Mouse (Mus musculus): Measurements from ENCODE around the gene Gm3417. TPM values are rescaled to one million over a fixed set of nuclear protein-coding genes. Genes with fewer than 3 reads are reported as not detected.
A peak's percentile ranks its signal among the peaks of the same experiment; 100 is the strongest.
"Not testable (repeated sequence)": the region's sequence is repeated elsewhere in the genome, so short reads cannot be mapped to it uniquely, and the experiment has no call there.

Gm3417 gene
- polyA plus RNA-seq, 1 experiment from 2014 or later, result 0.56 TPM

- not testable (repeated sequence) for H3K27me3 ChIP-seq (ENCODE audit: control insufficient read depth, insufficient read depth, low read length); H3K9me3 ChIP-seq (ENCODE audit: control insufficient read depth, low read depth, low read length); H3K4me3 ChIP-seq (ENCODE audit: low read depth, low read length); ATAC-seq (ENCODE audit: insufficient number of reproducible peaks, insufficient read depth, low FRiP score, low read depth); H3K4me2 ChIP-seq (replicated peaks; ENCODE audit: low read depth, low read length); H3K36me3 ChIP-seq (ENCODE audit: control insufficient read depth, insufficient read depth, low read length); H3K4me1 ChIP-seq (ENCODE audit: control insufficient read depth, insufficient read depth, low read length); H3K9ac ChIP-seq (replicated peaks; ENCODE audit: low read depth, low read length); H3K27ac ChIP-seq (ENCODE audit: low read length)
- no CpG with 5 or more reads among the region's 5 CpGs for WGBS
These were observed 15.6 kb upstream of the Gm3417 start for GRCm38 (mm10) chr17:14994140-14994539.

DNA sequence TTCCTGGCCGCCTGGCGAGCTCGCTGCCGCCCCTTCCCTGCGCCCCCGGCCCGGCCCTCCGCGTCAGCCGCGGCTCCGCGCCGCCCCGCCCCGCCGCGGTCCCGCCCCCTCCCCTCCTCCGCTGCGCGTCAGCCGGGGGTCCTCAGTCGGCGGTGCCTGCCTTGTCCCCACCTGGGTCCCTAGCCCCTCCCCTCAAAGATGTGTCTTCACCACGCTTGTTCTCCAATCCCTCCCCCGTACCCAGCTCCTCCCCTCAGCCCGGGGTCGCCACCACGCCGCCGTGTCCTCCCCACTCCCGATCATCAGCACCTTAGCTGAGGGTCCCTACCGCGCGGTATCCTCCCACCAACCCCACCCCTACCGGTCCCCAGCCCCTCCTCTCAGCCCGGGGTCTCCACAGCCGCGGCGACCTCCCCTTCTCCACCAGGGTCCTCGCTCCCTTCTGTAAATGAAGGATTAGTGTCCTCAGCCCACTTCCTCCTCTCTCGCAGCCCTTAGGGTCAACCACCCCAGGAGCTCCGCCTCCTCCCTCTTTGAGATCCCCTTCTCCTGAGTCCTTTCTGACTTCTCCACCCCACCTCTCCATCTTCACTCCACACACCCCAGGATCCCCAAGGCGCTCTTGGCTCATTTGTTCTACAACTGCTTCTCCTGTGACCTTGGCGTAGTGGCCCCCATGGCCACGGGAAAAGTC, 14.7 kb upstream of the Gm3417 start:
- H3K4me3 ChIP-seq (ENCODE audit: low read depth, low read length); H3K9me3 ChIP-seq (ENCODE audit: control insufficient read depth, low read depth, low read length); H3K9ac ChIP-seq (replicated peaks; ENCODE audit: low read depth, low read length); H3K36me3 ChIP-seq (ENCODE audit: control insufficient read depth, insufficient read depth, low read length); H3K4me1 ChIP-seq (ENCODE audit: control insufficient read depth, insufficient read depth, low read length); H3K27me3 ChIP-seq (ENCODE audit: control insufficient read depth, insufficient read depth, low read length); H3K4me2 ChIP-seq (replicated peaks; ENCODE audit: low read depth, low read length); H3K27ac ChIP-seq (ENCODE audit: low read length): not testable (repeated sequence)
- no CpG with 5 or more reads among the region's 47 CpGs for WGBS
- ATAC-seq (ENCODE audit: insufficient number of reproducible peaks, insufficient read depth, low FRiP score, low read depth), result peak; percentile 86

DNA sequence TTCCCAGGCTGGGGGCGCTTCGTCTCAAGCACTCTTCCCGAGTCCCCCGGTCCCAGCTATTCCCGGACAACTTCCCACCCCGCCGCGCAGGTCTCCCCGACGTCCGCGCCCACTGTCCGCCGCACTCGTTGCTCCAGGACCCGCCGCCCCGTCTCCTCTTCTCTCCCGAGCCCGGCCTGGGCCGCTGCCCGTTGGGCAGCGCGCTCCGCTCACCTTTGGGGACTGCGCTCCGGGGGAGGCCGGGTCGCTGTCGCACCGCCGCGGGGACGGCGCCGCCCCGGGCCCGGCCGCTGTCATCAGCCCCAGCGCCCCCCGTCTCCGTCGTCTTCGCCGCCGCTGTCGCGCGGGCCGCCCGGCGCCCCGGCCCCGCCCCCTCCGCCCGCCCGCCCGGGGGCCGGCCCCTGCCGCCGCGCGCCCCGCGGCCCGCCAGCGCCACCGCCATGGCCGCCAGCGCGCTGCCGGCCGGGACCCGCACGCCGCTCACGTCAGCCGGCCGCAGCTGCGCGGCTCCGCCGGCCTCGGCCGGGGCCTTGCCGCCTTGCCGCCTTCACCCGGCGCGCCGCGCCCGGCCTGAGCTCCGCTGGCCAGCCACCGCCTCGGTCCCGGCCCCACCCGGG, 14.0 kb upstream of the Gm3417 start:
- not testable (repeated sequence) for H3K4me2 ChIP-seq (replicated peaks; ENCODE audit: low read depth, low read length); H3K9ac ChIP-seq (replicated peaks; ENCODE audit: low read depth, low read length); H3K4me3 ChIP-seq (ENCODE audit: low read depth, low read length); H3K27me3 ChIP-seq (ENCODE audit: control insufficient read depth, insufficient read depth, low read length); H3K36me3 ChIP-seq (ENCODE audit: control insufficient read depth, insufficient read depth, low read length); H3K4me1 ChIP-seq (ENCODE audit: control insufficient read depth, insufficient read depth, low read length); H3K9me3 ChIP-seq (ENCODE audit: control insufficient read depth, low read depth, low read length); H3K27ac ChIP-seq (ENCODE audit: low read length)
- ATAC-seq (ENCODE audit: insufficient number of reproducible peaks, insufficient read depth, low FRiP score, low read depth), result peak; percentile 74
- no CpG with 5 or more reads among the region's 98 CpGs for WGBS

GRCm38 (mm10) chr17:14990116-14990702, 11.6 kb upstream of the Gm3417 start:
- not testable (repeated sequence) for H3K36me3 ChIP-seq (ENCODE audit: control insufficient read depth, insufficient read depth, low read length); ATAC-seq (ENCODE audit: insufficient number of reproducible peaks, insufficient read depth, low FRiP score, low read depth); H3K9me3 ChIP-seq (ENCODE audit: control insufficient read depth, low read depth, low read length); H3K4me2 ChIP-seq (replicated peaks; ENCODE audit: low read depth, low read length); H3K4me1 ChIP-seq (ENCODE audit: control insufficient read depth, insufficient read depth, low read length); H3K27ac ChIP-seq (ENCODE audit: low read length); H3K9ac ChIP-seq (replicated peaks; ENCODE audit: low read depth, low read length); H3K4me3 ChIP-seq (ENCODE audit: low read depth, low read length); H3K27me3 ChIP-seq (ENCODE audit: control insufficient read depth, insufficient read depth, low read length)
- 56% methylated on average over 4 of the region's 5 CpGs for WGBS

DNA sequence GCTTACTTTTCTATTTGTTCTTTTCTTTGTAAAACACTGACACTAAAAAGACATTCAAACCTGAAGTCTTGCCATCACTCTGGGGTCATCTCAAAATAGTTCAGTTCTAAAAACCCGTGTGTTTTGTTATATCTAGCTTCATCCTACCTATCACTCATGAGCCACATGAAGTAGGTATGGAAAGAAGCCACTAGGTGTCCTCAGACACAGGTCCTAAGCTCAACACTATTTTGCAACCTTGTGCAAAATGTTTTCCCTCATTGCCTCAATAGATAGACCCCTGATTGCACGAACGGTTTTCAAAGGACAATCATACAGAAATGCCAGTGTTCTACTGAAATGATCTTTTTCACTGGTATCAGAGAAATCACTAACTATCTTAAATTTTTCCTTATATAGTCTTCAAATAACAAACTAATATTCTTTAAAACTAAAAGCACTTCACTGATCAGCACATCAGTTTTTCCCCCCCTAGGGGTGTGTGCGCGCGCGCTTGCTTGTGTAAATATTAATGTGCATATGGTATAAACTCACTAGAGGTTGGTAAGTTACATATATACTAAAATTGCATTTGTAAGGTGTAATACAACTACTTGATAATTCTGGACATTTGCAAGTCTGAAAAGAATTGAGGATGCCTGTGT, 750 bp downstream of the Gm3417 start:
- 0% methylated on average over 4 of the region's 7 CpGs for WGBS

DNA sequence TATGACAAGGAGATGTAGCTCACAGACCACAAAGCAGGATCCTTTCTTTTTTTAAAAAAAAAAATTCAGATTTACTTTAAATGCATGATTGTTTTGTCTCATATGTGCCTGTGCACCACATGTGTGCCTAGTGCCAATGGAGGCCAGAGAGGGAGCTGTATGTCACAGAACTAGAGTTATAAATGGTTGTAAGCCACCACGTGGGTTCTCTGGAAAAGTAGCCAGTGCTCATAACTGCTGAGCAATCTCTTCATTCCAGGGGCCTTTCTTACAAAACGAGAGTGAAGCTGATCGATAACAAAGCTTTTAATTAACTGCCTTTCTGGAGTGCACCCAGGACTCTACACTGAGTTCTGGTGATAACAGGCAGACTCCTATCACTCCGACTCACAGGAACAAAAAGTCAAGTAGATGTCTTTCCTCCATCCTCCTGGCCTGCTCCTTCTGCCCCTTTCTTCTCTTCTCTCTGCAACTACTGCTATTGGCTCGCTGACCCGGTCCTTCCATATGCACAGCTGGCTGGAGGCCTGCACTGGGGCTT, 10.1 kb downstream of the Gm3417 start:
- H3K4me1 ChIP-seq (ENCODE audit: control insufficient read depth, insufficient read depth, low read length); H3K27ac ChIP-seq (ENCODE audit: low read length); H3K9me3 ChIP-seq (ENCODE audit: control insufficient read depth, low read depth, low read length); ATAC-seq (ENCODE audit: insufficient number of reproducible peaks, insufficient read depth, low FRiP score, low read depth); H3K27me3 ChIP-seq (ENCODE audit: control insufficient read depth, insufficient read depth, low read length); H3K4me2 ChIP-seq (replicated peaks; ENCODE audit: low read depth, low read length); H3K36me3 ChIP-seq (ENCODE audit: control insufficient read depth, insufficient read depth, low read length); H3K9ac ChIP-seq (replicated peaks; ENCODE audit: low read depth, low read length); H3K4me3 ChIP-seq (ENCODE audit: low read depth, low read length): not testable (repeated sequence)
- WGBS, result no CpG with 5 or more reads among the region's 6 CpGs

More for the DNA sequence above, 750 bp downstream of the Gm3417 start:
- H3K4me3 ChIP-seq (ENCODE audit: low read depth, low read length); H3K27me3 ChIP-seq (ENCODE audit: control insufficient read depth, insufficient read depth, low read length); H3K4me2 ChIP-seq (replicated peaks; ENCODE audit: low read depth, low read length); H3K36me3 ChIP-seq (ENCODE audit: control insufficient read depth, insufficient read depth, low read length); H3K27ac ChIP-seq (ENCODE audit: low read length); ATAC-seq (ENCODE audit: insufficient number of reproducible peaks, insufficient read depth, low FRiP score, low read depth); H3K4me1 ChIP-seq (ENCODE audit: control insufficient read depth, insufficient read depth, low read length); H3K9ac ChIP-seq (replicated peaks; ENCODE audit: low read depth, low read length); H3K9me3 ChIP-seq (ENCODE audit: control insufficient read depth, low read depth, low read length): not testable (repeated sequence)

DNA sequence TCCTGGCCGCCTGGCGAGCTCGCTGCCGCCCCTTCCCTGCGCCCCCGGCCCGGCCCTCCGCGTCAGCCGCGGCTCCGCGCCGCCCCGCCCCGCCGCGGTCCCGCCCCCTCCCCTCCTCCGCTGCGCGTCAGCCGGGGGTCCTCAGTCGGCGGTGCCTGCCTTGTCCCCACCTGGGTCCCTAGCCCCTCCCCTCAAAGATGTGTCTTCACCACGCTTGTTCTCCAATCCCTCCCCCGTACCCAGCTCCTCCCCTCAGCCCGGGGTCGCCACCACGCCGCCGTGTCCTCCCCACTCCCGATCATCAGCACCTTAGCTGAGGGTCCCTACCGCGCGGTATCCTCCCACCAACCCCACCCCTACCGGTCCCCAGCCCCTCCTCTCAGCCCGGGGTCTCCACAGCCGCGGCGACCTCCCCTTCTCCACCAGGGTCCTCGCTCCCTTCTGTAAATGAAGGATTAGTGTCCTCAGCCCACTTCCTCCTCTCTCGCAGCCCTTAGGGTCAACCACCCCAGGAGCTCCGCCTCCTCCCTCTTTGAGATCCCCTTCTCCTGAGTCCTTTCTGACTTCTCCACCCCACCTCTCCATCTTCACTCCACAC, 16.9 kb downstream of the Gm3417 start:
- WGBS, result no CpG with 5 or more reads among the region's 44 CpGs
- not testable (repeated sequence) for H3K4me1 ChIP-seq (ENCODE audit: control insufficient read depth, insufficient read depth, low read length); H3K27me3 ChIP-seq (ENCODE audit: control insufficient read depth, insufficient read depth, low read length); H3K36me3 ChIP-seq (ENCODE audit: control insufficient read depth, insufficient read depth, low read length); H3K9me3 ChIP-seq (ENCODE audit: control insufficient read depth, low read depth, low read length); H3K4me2 ChIP-seq (replicated peaks; ENCODE audit: low read depth, low read length); H3K27ac ChIP-seq (ENCODE audit: low read length); H3K9ac ChIP-seq (replicated peaks; ENCODE audit: low read depth, low read length); H3K4me3 ChIP-seq (ENCODE audit: low read depth, low read length)
- ATAC-seq (ENCODE audit: insufficient number of reproducible peaks, insufficient read depth, low FRiP score, low read depth), result peak; percentile 92

GRCm38 (mm10) chr17:14960951-14961556, 17.5 kb downstream of the Gm3417 start, which contains the start of gene Phf10:
TSS of gene Phf10 (minus strand) at chr17:14961273.
- H3K36me3 ChIP-seq (ENCODE audit: control insufficient read depth, insufficient read depth, low read length); H3K4me1 ChIP-seq (ENCODE audit: control insufficient read depth, insufficient read depth, low read length); H3K27ac ChIP-seq (ENCODE audit: low read length); H3K27me3 ChIP-seq (ENCODE audit: control insufficient read depth, insufficient read depth, low read length); H3K9me3 ChIP-seq (ENCODE audit: control insufficient read depth, low read depth, low read length): not testable (repeated sequence)
- ATAC-seq (ENCODE audit: insufficient number of reproducible peaks, insufficient read depth, low FRiP score, low read depth), result peak; percentile 64
- WGBS, result under 1% methylated on average over 36 of the region's 100 CpGs
- Histone ChIP-seq H3K4me2 (replicated peaks; ENCODE audit: low read depth, low read length) (peak within 1 kb of the TSS; percentile 86), H3K9ac (replicated peaks; ENCODE audit: low read depth, low read length) (peak within 1 kb of the TSS; percentile 57), H3K4me3 (ENCODE audit: low read depth, low read length) (peak within 1 kb of the TSS; percentile 57)
